Mouse (Mus musculus): ENCODE data around the gene Bola1. TPM values are rescaled to one million over a fixed set of nuclear protein-coding genes. Genes with fewer than 3 reads are reported as not detected.
"Not testable (repeated sequence)": the region's sequence is repeated elsewhere in the genome, so short reads cannot be mapped to it uniquely, and the experiment has no call there.

Bola1 gene
- total RNA-seq, 2 experiments from 2014 or later: 18.8 to 20.9 TPM

DNA sequence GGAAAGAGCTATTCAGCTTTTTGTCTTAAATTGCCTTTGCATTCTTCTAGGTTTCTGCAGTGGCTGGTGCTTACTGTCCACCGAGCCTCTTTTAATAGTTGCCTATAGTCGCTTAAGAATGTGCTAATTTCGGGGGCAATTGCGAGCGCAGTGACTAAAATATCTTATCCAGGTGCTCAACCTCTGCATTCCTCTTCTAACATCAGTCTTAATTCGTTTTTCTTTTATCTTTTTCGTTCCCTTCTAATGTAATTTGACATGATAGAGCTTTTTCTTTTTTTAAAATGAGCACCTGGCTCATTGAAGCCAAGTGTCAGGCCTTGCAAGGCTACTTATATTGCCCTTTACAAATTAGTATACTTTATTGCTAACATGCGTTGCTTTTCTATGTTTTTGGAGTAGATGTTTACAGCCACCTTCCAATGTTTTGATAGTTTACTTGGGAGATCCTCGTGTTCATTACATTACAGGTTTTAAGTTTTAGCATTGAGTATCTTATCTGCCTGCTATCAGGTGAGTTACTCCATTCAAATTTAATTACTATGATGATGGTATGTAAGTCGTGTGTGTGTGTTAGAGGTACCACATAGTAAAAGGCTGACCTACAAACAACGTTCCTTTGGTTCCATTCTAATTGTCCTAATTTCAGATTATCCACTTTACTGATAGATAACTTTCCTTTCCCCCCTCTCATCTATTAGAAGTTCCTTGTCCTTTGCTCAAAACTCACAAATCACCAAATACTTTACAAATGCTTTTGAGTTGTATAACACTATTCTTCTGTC lies 28.0 kb upstream of the Bola1 start:
- DNase-seq: no peak

DNA sequence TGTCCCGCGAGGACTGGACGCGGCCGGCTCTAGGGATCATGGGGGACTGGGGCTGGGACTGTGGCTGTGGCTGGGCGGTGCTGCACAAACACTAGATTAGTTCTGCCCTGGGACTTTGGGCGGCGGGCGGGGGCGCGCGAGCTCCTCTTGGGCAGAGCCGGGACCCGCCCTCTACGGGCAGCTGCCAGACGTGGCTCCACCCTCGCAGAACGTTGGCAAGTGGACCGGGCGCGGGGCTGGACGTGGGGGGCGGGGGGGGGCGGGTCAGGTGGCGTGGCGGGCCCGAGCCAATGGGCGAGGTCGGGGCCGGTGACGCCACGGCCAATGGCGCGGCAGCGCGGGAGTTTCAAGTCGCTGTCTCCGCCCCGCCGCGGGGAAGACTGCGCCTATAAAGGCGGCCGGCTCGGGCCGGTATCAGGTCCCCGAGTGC lies 26.9 kb upstream of the Bola1 start, which contains the start of gene Hist2h3c1:
Hist2h3c1 (plus strand) TSS at position 259 of the 430 bp plus-strand sequence.
- DNase-seq: not testable (repeated sequence)

DNA sequence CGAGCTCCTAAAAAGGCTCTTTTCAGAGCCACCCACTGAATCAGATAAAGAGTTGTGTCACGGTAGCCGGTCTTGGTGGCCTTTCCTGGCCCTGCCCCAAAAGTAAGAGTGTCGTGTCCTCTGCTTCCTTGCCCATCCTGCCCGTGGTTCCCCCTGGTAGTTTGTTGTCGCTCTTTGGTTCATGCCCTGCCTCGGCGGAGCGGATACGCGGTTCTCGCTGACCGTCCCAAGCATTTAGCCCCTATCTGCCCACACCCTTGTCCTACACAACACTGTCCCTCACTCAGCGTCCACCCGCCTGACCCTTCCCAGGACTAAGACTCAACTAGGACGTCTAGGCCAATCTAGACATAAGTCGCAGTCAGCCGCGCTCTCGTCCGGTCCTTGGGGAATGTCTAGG lies 26.5 kb upstream of the Bola1 start:
- not testable (repeated sequence) for DNase-seq

DNA sequence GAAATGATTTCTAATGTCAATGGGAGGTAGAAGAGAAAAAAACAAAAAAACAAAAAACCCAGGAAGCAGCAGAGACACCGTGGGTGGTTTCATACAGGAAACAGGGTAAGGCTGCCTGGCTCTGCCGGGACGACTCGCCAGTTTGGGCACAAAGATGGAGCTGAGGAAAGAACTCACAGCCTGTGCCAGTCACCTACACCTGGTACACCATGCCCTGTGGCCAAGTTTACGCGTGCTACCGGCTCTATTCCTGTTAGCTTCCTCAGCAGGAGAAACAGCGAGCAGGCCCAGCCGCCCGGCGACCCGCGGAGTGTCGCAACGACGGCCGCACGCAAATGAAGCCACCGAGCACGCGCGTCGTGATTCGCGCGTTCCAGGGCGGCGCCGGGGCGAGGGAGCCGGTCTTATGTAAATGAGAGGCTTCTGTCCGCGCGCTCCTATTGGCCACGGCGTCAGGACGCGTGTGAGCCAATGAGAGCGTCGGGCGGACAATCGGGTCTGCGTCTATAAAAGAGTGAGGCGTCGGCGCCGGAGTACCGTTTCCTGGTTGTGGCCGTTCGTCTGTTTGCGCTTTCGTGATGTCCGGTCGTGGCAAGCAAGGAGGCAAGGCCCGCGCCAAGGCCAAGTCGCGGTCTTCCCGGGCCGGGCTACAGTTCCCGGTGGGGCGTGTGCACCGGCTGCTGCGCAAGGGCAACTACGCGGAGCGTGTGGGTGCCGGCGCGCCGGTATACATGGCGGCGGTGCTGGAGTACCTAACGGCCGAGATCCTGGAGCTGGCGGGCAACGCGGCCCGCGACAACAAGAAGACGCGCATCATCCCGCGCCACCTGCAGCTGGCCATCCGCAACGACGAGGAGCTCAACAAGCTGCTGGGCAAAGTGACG lies 25.7 kb upstream of the Bola1 start, which contains the start of gene Hist2h2aa1:
Hist2h2aa1 (plus strand) TSS at position 495 of the 884 bp plus-strand sequence.
- DNase-seq: peak; percentile 84

DNA sequence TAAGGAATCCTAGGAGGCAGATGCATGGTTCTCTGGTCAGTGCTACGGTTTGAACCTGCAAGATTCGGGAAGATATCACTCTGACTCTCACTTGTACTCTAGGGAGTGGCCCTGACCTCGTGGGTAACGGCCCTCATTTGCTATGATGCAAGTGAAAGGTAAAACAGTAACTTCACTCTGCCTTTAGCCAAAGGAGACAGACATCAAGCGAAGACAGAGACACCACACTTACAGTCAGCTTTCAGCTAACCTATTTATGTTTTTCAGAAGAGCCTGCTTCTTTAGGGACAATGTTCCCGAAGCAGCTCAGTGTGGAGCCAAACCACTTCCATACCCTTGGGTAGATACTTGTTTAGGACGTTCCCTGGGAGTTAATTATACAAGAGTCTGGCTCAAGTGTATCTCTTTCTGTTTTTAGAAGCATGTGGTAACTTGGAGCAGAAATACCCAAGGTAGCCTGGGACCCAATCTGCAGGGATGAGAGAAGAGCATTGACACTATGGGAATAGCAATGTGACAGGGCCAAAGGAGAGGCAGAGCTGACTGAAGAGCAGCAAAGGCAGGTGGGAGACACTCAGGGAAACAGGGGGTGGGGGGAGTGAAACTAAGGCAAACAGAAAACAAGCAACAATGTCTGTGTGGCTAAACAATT lies 24.5 kb upstream of the Bola1 start:
- DNase-seq: no peak

DNA sequence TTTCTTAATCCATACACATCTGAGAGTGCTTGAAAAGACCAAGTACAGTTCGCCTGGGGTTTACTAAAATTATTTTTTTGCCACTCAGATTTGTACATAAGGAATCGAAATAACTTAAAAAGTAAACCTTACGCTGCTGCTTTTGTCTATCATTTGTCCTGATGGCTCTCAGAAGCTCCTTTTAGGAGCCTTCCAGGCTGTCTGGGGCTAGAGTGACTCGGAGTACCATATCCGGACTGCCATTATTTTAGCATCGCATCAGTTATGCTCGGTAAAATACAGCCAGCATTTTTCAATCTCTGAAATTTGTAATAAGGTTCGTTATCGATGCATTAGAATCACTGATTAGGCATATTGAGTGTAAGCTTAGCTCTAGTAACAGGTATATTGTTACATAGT lies 21.3 kb upstream of the Bola1 start:
- DNase-seq: no peak

DNA sequence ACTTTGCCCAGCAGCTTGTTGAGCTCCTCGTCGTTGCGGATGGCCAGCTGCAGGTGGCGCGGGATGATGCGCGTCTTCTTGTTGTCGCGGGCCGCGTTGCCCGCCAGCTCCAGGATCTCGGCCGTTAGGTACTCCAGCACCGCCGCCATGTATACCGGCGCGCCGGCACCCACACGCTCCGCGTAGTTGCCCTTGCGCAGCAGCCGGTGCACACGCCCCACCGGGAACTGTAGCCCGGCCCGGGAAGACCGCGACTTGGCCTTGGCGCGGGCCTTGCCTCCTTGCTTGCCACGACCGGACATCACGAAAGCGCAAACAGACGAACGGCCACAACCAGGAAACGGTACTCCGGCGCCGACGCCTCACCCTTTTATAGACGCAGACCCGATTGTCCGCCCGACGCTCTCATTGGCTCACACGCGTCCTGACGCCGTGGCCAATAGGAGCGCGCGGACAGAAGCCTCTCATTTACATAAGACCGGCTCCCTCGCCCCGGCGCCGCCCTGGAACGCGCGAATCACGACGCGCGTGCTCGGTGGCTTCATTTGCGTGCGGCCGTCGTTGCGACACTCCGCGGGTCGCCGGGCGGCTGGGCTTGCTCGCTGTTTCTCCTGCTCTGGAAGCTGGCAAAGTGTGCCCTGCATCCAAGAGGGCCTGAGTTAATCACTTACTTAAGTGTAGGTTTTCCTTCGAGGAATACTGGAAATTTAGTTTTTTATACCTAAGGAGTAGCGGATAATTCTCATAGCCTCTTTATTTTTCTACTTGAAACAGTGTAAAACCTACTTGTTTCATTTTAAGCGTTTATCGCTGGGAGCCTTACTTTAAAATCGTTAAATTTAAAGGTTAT lies 20.7 kb upstream of the Bola1 start, which contains the start of gene Hist2h2aa2:
Hist2h2aa2 (minus strand) TSS at position 328 of the 850 bp plus-strand sequence.
- peak; percentile 96 for DNase-seq

DNA sequence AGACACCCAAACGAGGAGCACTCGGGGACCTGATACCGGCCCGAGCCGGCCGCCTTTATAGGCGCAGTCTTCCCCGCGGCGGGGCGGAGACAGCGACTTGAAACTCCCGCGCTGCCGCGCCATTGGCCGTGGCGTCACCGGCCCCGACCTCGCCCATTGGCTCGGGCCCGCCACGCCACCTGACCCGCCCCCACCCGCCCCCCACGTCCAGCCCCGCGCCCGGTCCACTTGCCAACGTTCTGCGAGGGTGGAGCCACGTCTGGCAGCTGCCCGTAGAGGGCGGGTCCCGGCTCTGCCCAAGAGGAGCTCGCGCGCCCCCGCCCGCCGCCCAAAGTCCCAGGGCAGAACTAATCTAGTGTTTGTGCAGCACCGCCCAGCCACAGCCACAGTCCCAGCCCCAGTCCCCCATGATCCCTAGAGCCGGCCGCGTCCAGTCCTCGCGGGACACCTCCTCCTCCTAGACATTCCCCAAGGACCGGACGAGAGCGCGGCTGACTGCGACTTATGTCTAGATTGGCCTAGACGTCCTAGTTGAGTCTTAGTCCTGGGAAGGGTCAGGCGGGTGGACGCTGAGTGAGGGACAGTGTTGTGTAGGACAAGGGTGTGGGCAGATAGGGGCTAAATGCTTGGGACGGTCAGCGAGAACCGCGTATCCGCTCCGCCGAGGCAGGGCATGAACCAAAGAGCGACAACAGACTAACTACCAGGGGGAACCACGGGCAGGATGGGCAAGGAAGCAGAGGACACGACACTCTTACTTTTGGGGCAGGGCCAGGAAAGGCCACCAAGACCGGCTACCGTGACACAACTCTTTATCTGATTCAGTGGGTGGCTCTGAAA lies 19.7 kb upstream of the Bola1 start, which contains the start of gene Hist2h3c2:
Hist2h3c2 (minus strand) TSS at position 174 of the 840 bp plus-strand sequence.
- peak; percentile 45 for DNase-seq

DNA sequence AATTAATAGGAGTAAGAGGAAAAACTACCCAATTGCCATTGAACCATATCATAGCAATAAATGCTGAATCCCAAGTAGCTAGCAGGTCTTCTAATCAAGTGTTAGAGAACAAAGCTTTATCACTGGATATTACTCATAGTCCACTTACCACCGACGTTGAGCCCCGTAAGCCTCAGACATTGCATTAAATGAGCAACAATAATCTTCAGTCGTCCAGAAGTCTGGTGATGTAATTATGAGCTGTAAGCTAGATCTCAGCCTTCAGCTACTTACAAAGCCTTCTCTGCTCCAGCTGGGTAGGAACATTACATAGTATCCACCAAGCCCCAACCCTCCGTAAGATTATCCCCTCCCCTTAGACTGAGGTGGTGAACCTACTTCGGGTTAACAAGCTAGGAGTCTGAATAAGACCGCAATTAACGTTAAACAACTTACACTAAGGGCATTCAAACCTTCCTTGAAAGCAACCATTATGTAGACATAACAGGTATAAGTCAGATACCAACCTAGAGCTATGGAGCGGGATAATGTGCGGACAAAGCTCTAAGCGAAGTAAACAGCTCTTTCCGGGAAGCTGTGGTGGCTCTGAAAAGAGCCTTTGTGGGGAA lies 18.5 kb upstream of the Bola1 start:
- DNase-seq: no peak

DNA sequence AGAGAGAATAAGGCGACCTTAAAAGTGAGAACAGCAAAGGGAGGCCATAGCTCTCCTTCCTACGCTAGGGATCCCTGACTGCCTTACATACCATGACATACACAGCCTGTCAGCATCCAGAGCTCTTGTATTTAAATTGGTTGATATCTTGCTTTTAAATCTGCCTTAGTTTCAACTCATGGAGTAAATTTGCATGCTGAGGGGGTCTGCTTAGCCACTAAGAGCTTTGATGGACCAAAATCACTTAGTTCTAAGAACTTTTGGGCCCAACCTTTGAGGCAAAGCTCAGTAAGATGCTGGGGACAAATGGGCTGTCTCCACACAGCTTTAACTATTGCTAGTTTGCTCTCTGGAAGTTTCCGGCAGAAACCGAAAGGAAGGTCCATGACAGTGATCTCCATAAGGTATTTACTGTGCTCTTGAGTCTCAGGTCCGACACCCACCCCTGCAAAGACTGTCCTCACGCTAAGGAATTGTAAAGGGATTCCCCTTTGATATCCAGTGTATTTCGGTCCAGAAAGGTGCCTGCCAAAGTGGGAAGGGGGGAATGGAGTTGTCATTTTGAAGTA lies 17.9 kb upstream of the Bola1 start:
- no peak for DNase-seq

DNA sequence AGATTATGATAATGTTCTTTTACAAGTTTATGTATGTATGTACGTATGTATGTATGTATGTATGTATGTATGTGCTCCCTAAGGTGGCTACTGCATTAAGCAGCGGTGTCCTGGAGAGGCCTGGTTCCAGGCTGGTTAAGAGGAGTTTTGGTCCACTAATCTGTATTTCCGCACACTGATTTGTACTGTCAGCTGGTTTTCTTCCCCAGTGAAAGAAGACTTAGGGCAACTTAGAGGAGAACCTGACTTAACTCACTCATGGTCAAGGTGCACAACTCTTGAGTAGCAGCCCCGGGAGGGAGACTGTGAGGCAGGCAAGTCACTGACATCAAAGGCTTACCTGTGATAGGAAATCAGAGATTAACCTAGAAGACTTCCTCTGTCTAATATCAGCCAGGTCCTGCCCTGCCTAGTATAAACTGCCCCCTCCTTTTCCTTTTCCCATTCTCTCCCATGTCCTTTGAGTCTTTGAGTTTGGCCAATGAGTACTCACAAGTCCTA lies 17.4 kb upstream of the Bola1 start:
- no peak for DNase-seq

DNA sequence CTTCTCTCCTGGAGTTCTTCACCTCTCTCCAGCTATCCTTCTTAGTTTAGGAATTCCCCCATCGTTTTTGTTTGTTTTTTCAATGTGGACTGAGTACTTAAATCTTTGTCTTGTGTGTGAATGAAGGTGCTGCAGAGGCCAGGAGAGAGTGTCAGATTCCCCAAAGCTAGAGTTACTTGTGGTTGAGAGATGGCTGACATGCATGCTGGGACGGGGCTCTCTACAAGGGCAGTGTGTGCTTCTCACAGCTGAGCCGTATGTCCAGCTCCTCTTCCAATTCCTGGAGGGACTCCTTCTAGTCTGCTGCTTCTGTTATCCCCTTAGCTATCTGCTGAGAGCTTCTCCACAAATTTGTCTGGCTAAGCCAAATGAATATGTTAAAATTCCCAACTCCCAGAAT lies 16.3 kb upstream of the Bola1 start:
- no peak for DNase-seq

DNA sequence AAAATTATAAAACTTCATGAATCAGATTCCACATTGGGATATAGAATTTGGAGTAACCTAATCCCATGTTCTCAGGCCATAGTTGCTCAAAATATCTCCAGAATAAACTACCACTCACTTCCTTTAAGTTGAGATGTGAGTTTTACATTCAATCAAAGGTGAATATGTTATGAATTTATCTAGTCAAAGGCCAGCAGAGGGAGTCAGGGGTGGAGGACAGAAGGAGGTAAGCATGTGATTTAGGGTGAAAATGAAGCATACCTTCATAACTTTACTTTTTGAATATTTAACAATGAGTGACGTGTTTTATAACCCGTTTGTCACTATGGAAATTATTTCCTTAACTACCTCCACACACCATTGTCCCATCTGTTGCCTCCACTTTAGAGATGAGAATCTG lies 15.4 kb upstream of the Bola1 start:
- DNase-seq: no peak

DNA sequence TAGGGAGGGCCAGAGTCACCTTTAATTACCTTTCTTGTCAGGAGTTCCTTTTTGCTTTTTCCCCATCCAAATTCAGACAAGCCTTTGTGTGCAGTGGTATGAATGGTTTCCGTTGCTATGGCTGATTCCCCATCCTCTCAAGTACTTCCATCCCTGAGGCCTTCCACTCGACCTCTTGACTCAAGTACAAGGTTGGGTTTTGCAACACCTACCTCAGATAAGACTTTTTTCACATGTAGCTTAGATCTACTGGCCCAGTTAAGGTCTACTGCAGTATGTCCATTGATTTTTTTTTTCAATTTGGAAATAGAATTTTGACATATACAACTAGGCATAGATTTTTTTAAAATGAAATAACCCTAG lies 12.2 kb upstream of the Bola1 start:
- DNase-seq: no peak

DNA sequence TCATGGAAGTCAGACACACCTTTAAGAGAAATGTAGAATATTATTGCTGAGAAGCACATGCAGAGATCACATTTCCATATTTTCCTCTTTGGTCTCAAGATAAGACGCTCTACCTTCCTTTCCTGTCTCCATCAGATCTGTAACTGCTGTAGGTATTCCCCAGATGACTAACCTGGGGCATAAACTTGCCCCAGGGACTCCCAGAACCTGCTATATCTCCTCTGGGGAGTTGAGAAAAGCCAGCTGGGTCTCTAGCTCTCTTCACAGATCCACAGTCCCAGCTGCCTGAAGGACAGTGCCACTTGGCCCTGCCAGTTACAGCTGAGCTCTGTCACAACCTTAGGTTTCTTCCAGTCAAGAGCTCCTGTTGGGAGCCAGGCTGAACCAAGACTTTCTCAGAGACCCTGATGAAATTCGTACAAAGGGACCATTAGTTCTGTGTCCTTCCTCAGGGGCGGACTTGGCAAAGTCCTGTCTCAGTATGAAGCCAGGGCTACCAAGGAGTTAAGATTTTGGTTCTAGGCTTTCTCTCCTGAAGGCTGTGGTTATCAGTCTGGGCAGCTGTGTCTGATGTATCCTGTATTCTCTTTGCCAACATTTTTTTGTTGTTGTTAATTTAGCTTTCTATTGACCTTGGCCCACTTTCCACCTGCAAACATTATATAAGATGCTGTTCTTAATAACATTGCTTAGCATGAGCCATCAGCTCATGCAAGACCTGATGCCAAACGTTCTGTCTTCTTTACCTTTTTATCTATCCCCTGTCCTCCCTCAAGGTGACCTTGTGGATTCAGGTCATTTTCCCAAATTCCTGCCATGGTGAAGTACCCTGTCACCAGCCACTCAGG lies 11.6 kb upstream of the Bola1 start:
- DNase-seq: no peak

DNA sequence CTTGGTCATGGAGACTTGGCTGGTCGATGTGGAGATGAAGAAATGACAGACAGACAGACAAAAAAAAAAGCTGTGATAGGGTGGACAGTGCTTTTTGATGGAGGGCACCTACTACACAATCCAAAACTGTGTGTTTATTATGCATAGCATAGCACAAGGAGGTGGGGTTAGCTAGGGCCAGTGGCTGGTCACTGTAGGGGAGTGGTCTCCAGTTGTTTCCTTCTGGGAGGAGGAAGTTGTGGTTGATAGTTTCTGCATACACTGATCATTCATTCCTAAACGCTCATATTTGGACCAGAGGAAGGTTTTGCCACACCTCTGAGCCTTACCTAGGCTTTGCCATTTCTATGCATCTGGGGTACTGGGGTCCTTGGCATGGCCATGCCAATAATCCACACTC lies 10.9 kb upstream of the Bola1 start:
- DNase-seq: no peak

DNA sequence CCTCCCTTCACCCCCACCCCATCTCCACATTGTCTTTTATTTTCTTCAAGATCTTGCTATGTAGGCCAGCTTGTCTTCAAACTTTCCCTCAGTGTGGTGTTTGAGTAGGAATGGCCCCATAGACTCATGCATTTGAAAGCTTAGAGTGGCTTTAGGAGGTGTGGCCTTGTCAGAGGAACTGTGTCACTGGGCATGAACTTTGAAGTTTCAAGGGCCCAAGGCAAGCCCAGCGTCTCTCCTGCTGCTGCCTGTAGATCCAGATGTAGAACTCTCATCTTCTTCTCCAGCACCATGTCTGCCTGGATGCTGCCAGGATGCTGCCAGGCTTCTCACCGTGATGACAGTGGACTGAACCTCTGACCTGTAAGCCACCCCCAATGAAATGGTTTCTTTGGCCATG lies 9.3 kb upstream of the Bola1 start:
- no peak for DNase-seq
